Mouse (Mus musculus): ENCODE measurements at regions not wholly inside any gene's neighbourhood (a gene's known extent, or its start where the extent isn't known, plus 50 kb on each side); places are given as distances from the start of the nearest gene placed in this dataset.

DNA sequence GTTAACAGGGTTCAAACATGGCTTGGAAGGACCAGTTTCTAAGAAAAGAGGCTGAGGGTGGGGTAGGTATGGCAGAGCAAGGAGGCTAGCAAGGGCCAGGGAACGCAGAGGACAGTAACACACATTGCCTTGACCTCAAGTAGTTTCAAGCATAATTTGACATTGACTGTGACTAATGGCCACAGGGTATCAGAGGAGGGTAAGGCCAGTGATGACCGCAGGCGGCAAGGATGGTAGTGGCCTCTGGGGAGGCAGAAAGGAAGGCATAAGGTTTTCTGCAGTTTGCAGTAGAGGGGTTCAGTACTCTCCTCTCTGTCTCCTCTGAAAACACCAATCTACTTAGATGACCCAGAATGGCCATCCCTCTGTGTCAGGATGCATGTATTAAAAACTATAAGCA is 53.7 kb upstream of the Comtd1 start:
- ATAC-seq (replicated peaks; ENCODE audit: insufficient number of reproducible peaks, low FRiP score, low TSS enrichment, low read depth) (no peak), DNase-seq (ENCODE audit: low spot score) (no peak)
- Histone ChIP-seq H3K4me2 (ENCODE audit: low read depth, low read length) (no peak overlapping the region), H3K4me1 (ENCODE audit: control insufficient read depth, insufficient read depth, low read length) (no peaks in the 10 kb centered on the region; the same call in 1 of the 2 replicates), H3K9me3 (replicated peaks; ENCODE audit: control insufficient read depth, low read length) (no peaks in the 10 kb centered on the region), H3K27ac (replicated peaks; ENCODE audit: low read depth, low read length) (no peak overlapping the region), H3K4me3 (ENCODE audit: low read depth, low read length) (no peak overlapping the region), H3K36me3 (replicated peaks; ENCODE audit: control insufficient read depth, insufficient read depth, low read depth, low read length) (no peaks in the 10 kb centered on the region), H3K9ac (replicated peaks; ENCODE audit: low read length) (no peak overlapping the region), H3K27me3 (ENCODE audit: control insufficient read depth, insufficient read depth, low read length) (no peaks in the 10 kb centered on the region)
- WGBS = 81% methylated on average over 3 of the region's 3 CpGs

DNA sequence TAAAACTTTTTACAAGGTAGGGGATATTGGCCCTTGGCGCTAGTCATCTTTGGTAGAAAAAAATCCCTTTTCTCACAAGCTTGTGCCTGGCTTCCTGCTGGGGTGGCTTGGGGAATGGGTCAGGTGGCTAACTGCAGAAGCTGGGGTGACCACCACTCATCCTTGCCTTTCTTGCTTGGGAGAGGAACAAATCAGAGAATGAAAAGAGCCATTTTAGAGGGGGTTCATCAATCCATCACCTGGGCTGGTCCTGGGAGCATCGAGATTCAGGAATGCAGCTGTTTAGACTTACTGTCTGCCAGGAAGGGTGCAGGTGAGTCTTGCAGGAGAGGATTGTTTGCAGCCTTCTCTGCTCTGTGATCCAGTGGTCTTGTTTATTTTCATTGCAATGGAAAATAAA is 52.2 kb upstream of the Comtd1 start:
- H3K4me3 ChIP-seq (ENCODE audit: low read depth, low read length) = no peak overlapping the region
- ATAC-seq (replicated peaks; ENCODE audit: insufficient number of reproducible peaks, low FRiP score, low TSS enrichment, low read depth) (no peak), DNase-seq (ENCODE audit: low spot score) (no peak)
- 75% methylated on average over 2 of the region's 2 CpGs for WGBS
- H3K36me3 ChIP-seq (replicated peaks; ENCODE audit: control insufficient read depth, insufficient read depth, low read depth, low read length) = no peaks in the 10 kb centered on the region
- H3K27ac ChIP-seq (replicated peaks; ENCODE audit: low read depth, low read length) = no peak overlapping the region
- no peaks in the 10 kb centered on the region; the same call in 1 of the 2 replicates for H3K4me1 ChIP-seq (ENCODE audit: control insufficient read depth, insufficient read depth, low read length)
- H3K9me3 ChIP-seq (replicated peaks; ENCODE audit: control insufficient read depth, low read length) = no peaks in the 10 kb centered on the region
- no peak overlapping the region for H3K9ac ChIP-seq (replicated peaks; ENCODE audit: low read length)
- no peaks in the 10 kb centered on the region for H3K27me3 ChIP-seq (ENCODE audit: control insufficient read depth, insufficient read depth, low read length)
- no peak overlapping the region for H3K4me2 ChIP-seq (ENCODE audit: low read depth, low read length)

DNA sequence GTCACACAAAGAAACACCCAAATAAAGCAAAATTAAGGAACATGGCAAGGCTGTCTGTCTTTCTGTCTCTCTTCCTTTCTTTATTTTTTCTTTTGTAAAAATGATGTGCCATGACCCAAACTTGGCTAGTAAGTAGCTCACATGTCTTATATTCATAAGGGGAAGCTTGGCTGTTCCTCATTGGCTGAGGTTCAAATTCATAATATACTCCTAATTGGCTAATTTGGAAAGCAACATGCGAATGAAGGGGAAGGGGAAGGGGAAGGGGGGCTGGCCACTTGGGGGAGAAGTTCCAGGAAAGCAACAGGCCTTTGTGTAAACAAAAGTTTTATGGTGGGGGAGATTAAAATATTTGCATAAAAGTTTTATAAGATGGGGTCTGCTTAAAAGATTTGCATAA is 51.7 kb upstream of the Comtd1 start:
- WGBS = 61% methylated on average over 1 of the region's 1 CpGs

More for the DNA sequence above, 51.7 kb upstream of the Comtd1 start:
- no peak overlapping the region for H3K9ac ChIP-seq (replicated peaks; ENCODE audit: low read length)
- H3K27me3 ChIP-seq (ENCODE audit: control insufficient read depth, insufficient read depth, low read length) = no peaks in the 10 kb centered on the region
- ATAC-seq (replicated peaks; ENCODE audit: insufficient number of reproducible peaks, low FRiP score, low TSS enrichment, low read depth) (no peak), DNase-seq (ENCODE audit: low spot score) (no peak)
- no peaks in the 10 kb centered on the region for H3K36me3 ChIP-seq (replicated peaks; ENCODE audit: control insufficient read depth, insufficient read depth, low read depth, low read length)
- H3K4me1 ChIP-seq (ENCODE audit: control insufficient read depth, insufficient read depth, low read length) = no peaks in the 10 kb centered on the region; the same call in 1 of the 2 replicates
- no peak overlapping the region for H3K27ac ChIP-seq (replicated peaks; ENCODE audit: low read depth, low read length)
- H3K4me2 ChIP-seq (ENCODE audit: low read depth, low read length) = no peak overlapping the region
- H3K4me3 ChIP-seq (ENCODE audit: low read depth, low read length) = no peak overlapping the region
- H3K9me3 ChIP-seq (replicated peaks; ENCODE audit: control insufficient read depth, low read length) = no peaks in the 10 kb centered on the region
